Mouse (Mus musculus) cerebellum, adult 2 months (tissue): ENCODE measurements around the gene Wrap73.

ENCODE experiments used
- CTCF ChIP-seq: fragments of 200-500 bp; IDR thresholded peaks from 2 replicates; pipeline ENCODE4 v1.5.1; 2011; ENCODE audit warnings: low read depth, mild to moderate bottlenecking, control low read depth, low read length, moderate library complexity, borderline replicate concordance; ENCODE audit not compliant: insufficient read depth
- POLR2A ChIP-seq: fragments of 200-500 bp; IDR thresholded peaks from 2 replicates; pipeline ENCODE4 v1.6.1; 2011; ENCODE audit warnings: low read length, control low read depth, borderline replicate concordance; ENCODE audit not compliant: insufficient read depth

DNA sequence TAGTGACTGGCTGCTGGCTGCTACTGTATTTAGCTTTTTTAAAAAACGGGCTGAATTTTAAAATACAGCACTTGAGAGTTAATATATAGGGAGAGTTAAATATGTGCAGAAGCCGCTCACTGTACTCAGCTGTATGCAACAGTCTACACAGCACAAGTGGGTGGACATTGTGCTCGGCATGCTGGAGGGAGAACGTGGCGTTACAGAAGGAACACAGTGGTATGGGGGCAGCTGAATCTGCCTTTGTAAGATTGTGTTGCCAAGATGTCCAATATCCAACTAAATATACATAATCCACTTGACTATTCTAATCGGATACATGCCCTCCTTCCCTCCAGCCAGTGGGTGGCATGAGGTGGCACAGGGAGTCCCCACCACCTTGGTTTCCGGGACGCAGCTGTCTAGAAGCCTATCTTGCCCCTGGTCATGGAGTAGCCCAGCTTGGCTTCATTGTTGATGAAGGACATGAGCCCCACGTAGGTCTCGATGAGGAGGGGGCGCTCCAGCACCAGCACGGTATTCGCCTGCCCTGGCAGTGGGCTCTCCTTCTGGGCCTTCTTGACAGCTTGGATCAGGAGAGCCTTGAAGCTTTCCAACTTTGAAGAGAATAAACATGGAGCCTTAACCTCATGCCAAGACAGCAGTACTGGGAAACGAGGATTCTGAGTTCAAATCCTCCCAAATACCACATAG lies 15.9 kb downstream of the Wrap73 start:
- TF ChIP-seq CTCF (no peak), POLR2A (no peak)
